Mouse (Mus musculus) cerebellum, postnatal 14 days (tissue): Measurements from ENCODE around the gene Ablim1.

Source experiments
- DNase-seq, 2 experiments: peaks; one replicate each; pipeline ENCODE4 v3.0.0; 2021; ENCODE audit warnings: mixed read lengths in 2 of 2

Ablim1 gene

GRCm38 (mm10) chr19:57092958-57093697 is 221.6 kb downstream of the Ablim1 start:
- DNase-seq: no peak

DNA sequence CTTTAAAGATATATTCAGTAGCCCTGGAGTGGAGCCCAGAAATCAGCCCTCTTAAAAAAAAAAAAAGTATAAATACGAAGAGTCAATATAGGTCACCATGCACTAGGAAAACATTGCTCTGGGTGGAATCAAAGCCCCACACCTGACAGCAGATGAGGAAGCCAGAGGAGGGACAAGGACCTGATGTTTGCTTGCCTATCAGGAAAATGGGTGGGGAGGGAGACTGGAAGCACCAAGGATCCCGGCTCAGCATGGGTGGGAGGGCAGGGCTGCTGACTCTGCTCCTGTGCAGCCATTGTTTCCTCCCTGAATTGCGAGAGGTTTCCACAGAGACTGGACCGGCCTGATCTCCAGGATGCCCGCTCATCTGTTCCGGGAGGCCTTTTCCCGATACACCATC is 223.4 kb downstream of the Ablim1 start:
- DNase-seq: no peak

DNA sequence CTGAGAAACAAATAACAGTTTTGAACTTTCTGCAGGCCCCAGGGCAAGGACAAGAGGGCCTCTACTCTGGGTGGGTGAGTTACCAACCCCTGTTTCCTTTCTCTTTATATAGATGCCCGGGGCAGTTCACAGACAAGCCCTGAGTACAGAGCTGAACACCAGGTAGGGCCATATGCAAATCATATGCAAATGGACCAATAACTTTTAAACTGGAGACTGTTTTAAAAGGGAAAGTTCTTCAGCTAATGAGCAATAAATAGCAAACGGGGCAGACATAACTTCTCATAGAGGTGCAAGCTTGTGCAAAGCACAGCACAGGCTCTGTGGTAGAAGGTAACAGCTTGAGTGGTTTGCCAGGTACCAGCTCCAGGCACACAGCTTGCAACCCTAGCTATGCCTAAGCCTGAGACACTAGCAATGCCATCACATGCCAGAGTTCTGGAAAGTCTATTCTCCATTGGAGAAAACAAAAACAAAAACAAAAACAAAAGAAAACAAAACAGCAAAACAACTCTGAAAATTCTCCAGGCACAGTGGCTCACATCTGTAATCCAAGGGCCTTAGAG is 225.8 kb downstream of the Ablim1 start:
- no peak for DNase-seq

GRCm38 (mm10) chr19:57084520-57085166 is 230.1 kb downstream of the Ablim1 start:
- DNase-seq: peak; percentile 99

GRCm38 (mm10) chr19:57083887-57084286 is 230.8 kb downstream of the Ablim1 start:
- peak in 1 of 2 experiments; percentile 56 for DNase-seq

GRCm38 (mm10) chr19:57083183-57083555 is 231.6 kb downstream of the Ablim1 start:
- DNase-seq: no peak

- DNase-seq: no peak
These were observed 232.1 kb downstream of the Ablim1 start for GRCm38 (mm10) chr19:57082454-57083182.

DNA sequence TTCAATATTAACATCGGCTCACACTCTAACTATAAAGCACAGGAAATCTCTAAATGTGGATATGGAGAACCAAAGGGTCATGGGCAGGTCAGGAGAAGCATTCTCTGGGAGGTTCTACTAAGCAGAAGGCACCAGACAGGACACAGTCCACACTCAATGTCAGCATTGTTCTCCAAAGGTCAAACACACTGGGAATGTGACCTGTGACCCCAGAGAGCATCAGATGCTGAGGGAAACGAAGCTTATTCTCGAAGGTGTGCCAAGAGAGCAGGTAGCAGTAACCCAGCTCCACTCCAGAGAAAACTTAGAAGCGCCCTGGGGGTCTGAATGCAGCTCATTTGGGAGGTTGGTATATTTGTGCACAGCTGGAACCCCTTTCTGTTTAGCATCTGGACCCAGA is 233.2 kb downstream of the Ablim1 start:
- DNase-seq: no peak

DNA sequence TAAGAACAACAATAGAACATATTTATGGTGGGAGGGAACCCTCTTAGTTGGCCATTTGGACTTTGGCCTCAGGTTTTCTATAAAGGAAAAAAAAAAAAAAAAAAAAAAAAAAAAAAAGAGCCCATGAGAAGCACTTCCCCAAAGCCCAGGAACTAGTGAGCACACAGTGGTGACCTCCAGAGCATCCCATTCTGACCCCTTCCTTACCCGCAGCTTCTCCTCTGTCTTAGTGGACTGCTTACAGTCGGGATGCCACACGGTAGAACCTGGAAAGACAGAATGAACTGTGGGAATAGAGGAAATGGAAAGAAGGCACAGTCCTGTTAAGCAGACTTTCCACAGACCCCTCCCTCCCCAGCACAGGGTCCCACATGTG is 235.1 kb downstream of the Ablim1 start:
- no peak for DNase-seq

DNA sequence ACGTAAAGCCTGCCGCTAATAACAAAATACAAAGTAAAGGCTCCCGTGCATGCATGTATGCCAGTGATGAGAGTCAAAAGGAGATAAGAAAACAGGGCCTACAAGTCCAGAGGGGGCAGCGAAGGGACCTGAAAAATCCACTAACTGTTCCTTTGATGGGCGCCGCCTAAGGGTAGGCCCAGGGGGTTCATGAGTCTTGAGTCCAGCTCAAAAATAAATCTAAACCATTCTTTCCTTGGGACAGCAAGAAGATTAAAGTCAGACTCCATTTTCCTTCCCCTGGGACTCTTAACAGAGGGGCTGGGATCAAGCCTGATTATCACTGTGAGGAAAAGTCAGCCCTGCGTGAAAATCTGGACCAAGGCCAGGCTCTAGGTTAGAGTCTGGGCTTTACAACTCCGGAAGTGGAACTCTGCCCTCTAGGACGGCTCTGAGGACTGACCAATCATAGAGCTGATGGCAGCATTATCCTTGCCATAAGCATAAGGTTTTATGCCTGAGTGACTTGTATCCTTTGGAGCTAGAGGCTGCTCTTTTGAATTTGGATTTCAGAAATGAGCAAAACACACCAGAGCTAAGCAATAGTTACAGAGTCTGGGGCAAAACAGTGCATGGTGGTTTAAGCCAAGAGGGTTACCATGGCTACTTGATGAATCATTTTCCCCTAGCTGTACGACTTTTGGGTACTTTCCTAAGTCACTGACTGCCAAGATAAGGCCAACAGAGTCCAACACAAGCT is 235.7 kb downstream of the Ablim1 start:
- DNase-seq: peak; percentile 60 to 63

DNA sequence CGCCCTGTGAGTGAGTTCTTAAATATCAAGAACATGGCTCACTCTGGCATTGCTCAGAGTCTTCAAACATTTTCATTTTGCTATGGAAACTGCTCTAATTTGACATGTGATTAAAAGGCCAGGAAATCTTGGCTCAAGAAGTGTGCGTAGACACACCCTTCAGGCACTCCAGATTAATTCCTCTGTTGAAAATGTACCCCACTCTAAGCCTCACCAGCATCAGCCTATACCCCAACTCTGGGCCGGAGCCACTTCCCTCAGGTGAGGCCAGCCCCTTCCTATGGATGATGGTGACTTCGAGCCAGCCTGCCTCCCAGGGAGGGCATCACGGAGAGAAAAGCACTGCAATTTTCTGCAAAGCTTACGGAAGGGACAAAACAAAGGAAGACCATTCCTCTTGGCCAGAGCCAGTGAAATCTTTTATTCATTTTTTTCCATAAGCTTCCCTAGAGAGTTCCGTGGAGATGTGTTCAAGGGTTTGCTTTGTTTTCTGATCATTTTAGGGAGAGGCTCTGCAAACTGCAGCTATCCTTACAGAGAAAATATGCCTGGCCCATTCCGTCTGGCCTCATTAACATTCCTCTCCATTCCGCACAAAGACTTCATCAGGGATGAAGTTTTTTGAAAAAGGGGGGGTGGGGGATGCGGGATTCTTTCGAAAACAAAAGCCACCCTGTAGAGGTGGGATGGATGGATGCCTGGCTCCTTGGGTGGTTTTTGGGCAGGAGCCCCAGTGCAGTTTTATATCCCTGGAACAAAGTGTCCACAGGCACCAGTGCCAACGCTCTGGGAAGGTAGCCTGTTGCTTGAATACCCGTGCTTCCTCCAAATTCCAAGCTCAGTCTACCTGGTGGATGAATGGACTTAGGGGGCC is 236.7 kb downstream of the Ablim1 start:
- DNase-seq: peak; percentile 42 to 60

DNA sequence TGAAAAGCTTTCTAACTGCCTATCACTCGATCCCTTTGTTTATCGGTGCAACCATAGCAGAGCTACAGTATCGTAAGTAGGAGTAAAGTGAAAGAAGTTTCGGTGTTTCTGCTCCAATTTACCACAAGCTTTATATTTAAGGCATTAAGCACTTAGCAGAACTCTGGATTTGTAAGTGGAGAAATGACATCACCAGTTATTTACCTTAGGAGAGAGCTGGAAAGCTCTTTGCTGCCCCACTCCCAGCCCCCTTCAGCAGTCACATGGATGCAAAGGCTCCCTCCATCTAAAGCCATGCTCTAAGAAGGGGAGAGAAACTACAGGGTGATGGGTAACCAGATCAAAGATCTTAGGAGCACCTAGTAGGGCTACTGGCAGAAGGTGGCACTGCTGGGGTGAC is 241.3 kb downstream of the Ablim1 start:
- no peak for DNase-seq

DNA sequence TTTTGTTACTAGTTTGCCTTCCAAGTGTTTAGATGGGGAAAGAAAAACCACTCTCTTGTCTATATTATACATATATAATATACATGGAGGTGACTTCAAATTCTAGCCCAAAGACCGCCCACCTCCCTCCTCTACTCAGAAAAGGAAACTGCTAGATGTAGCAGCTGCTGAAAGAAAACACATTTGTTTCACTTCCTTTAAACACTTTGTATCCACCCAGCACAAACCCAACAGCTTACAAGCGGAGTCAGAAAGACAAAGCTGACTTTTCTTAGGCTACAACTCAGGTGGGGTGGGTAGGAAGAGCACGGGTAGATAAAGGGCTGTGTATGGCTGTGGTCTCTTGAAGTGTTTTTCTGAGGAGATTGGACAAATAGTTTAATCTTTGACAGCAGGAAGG is 242.0 kb downstream of the Ablim1 start:
- DNase-seq: no peak

- DNase-seq: no peak
These were observed 247.6 kb downstream of the Ablim1 start for GRCm38 (mm10) chr19:57067108-57067613.

GRCm38 (mm10) chr19:57066313-57066712 is 248.4 kb downstream of the Ablim1 start:
- peak; percentile 82 to 84 for DNase-seq

GRCm38 (mm10) chr19:57062746-57063145 is 252.0 kb downstream of the Ablim1 start:
- no peak for DNase-seq

GRCm38 (mm10) chr19:57059018-57059580 is 255.6 kb downstream of the Ablim1 start:
- DNase-seq: no peak

DNA sequence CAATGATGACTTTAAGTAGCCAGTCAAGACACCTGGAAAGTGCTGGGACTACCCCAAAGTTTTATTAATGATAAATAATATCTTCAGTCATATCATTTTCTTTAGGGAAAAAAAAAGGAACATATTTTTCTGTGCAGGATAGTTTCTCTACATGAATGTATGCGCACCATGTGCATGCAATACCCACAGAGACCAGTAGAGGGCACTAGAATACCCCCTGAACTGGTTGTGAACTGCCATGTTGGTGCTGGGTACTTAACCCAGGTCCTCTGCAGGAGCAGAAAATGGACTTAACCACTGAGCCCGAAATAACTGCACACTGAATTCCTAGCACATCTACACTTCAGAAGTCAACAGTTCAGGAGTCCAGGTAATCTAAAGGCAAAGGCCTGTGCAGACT is 257.2 kb downstream of the Ablim1 start:
- no peak for DNase-seq

DNA sequence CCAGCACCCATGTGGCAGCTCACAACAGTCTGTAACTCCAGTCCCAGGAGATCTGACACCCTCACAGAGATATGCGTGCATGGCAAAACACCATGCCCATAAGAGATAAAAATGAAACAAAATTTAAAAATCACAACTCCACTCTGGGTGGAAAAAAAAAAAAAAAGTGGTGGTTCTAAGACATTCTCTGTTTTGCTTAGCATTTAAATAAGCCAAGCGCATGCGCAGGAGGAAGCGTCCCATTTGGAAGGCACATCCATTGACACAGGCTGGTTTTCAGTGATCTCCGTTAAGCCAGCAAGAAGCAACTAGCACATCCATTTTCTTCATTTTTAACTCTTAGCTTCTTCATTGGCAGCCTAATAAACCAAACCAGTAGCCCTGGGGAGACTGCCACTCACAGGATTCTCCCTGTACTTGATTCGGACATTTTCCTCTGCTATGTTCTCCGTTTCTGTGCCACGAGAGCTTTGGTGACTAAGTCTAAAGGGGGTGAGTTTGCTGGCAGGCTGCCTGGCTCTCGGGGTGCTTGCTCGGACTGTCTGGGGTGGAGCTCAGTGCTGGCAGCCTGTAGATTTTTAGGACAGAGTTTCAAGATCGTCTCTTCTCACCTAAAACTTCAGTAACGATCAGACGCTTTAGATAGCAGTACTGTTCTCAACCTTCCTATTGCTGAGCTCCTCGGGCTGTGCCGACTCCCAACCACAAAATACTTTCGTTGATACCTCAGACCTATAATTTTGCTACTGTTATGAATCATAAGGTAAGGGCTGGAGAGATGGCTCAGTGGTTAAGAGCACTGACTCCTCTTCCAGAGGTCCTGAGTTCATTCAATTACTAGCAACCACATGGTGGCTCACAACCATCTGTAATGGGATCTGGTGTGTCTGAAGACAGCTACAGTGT is 259.3 kb downstream of the Ablim1 start:
- no peak for DNase-seq

DNA sequence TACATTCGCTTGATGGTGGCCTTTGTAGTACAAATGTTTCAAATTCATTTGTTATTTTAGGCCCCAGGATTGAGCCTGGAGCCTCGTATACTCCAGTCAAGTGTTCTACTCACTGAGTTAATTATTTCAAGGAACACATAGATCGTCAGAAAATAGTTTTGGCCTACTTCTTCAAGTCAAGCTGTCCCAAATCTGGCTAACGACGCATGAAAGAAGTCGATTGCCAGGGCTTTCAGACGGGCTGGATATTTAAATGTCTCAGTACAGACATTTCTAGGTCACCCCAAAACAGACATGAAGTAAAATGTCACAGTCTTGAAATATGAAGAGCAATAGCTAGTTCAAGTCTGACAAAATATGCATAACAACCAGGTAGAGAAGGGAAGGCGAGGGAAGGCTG is 261.8 kb downstream of the Ablim1 start:
- no peak for DNase-seq
